Mouse (Mus musculus) heart, embryonic 10.5 days (tissue): ENCODE measurements around the gene Gm6460. TPM values are rescaled to one million over a fixed set of nuclear protein-coding genes. Genes with fewer than 3 reads are reported as not detected.
"Not testable (repeated sequence)": the region's sequence is repeated elsewhere in the genome, so short reads cannot be mapped to it uniquely, and the experiment has no call there.

Experiments
- DNase-seq: peaks from one replicate; pipeline ENCODE4 v3.0.0-alpha.2; 2017; ENCODE audit warnings: low spot score
- H3K27ac ChIP-seq: fragments of 300-500 bp; sonication (generic); 2 replicates; pipeline ENCODE4 v1.5.1; 2016; ENCODE audit warnings: mild to moderate bottlenecking
- H3K27me3 ChIP-seq: fragments of 300-500 bp; sonication (generic); 2 replicates; pipeline ENCODE4 v1.6.1; 2016; ENCODE audit warnings: mild to moderate bottlenecking; ENCODE audit not compliant: poor library complexity, insufficient read depth, severe bottlenecking
- H3K36me3 ChIP-seq: fragments of 300-500 bp; sonication (generic); 2 replicates; pipeline ENCODE4 v1.6.1; 2016; ENCODE audit warnings: mild to moderate bottlenecking, moderate library complexity
- H3K4me1 ChIP-seq: fragments of 300-500 bp; sonication (generic); 2 replicates; pipeline ENCODE4 v1.6.1; 2016; ENCODE audit warnings: mild to moderate bottlenecking
- H3K4me3 ChIP-seq: fragments of 300-500 bp; sonication (generic); 2 replicates; pipeline ENCODE4 v1.5.1; 2016; ENCODE audit warnings: mild to moderate bottlenecking, moderate library complexity
- H3K9me3 ChIP-seq: fragments of 300-500 bp; sonication (generic); 2 replicates; pipeline ENCODE4 v1.6.1; 2016; ENCODE audit warnings: mild to moderate bottlenecking, moderate library complexity
- WGBS: fragments of 180-500 bp; shearing (Covaris S2); methylation state at CpG from one replicate; pipeline ENCODE4 v1.1.7; 2016; 5-methylcytosine and 5-hydroxymethylcytosine counted together
- polyA plus RNA-seq: library from polyadenylated mRNA; unstranded; fragments of >200 nt; fragmentation: Nextera tagmentation; extraction: Ambion mirVana; gene quantifications from 2 replicates; pipeline ENCODE4 v1.2.1, GENCODE M21; 2016

Gene Gm6460
- not detected in 2 replicates for polyA plus RNA-seq

- H3K27me3 ChIP-seq, H3K4me1 ChIP-seq, DNase-seq, H3K36me3 ChIP-seq, H3K9me3 ChIP-seq, H3K27ac ChIP-seq, H3K4me3 ChIP-seq: not testable (repeated sequence)
- WGBS = no CpG with 5 or more reads among the region's 3 CpGs
Measured at GRCm38 (mm10) chr5:11594613-11595012, at the start of gene Gm6460. Gene Gm6460, plus strand, starts transcription at chr5:11594913.

Other genes with a start within 250 kb of the Gm6460 start
- not detected in 2 replicates for gene Gm8897, start 178.5 kb upstream of the Gm6460 start, polyA plus RNA-seq
- not detected in 2 replicates for gene Gm8906, start 92.2 kb upstream of the Gm6460 start, polyA plus RNA-seq
- gene Gm8922, start 87.0 kb downstream of the Gm6460 start, polyA plus RNA-seq = not detected in 2 replicates
- gene Gm8926, start 175.6 kb downstream of the Gm6460 start, polyA plus RNA-seq = not detected in 2 replicates